Comparison of ENCODE assay signal across 8 mouse cellular contexts in the genomic region with DNA sequence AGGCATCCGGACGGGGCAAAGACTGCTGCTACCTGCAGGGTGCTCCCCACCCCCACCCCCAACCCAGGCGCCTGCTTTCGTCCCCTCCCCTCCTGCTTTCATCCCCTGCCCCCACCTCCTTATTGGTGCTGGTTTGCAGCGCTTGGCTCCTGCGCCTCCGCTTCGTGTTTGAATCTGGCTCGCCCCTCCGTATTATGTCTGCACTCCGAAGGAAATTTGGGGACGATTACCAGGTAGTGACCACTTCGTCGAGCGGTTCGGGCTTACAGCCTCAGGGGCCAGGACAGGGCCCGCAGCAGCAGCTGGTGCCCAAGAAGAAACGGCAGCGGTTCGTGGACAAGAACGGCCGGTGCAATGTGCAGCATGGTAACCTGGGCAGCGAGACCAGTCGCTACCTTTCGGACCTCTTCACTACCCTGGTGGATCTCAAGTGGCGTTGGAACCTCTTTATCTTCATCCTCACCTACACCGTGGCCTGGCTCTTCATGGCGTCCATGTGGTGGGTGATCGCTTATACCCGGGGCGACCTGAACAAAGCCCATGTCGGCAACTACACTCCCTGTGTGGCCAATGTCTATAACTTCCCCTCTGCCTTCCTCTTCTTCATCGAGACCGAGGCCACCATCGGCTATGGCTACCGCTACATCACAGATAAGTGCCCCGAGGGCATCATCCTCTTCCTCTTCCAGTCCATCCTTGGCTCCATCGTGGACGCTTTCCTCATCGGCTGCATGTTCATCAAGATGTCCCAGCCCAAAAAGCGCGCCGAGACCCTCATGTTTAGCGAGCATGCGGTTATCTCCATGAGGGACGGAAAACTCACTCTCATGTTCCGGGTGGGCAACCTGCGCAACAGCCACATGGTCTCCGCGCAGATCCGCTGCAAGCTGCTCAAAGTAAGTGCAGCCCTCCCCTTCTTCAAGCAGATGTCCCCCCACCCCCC. TPM values are rescaled to one million over a fixed set of nuclear protein-coding genes. Genes with fewer than 3 reads are reported as not detected.
A peak's percentile ranks its signal among the peaks of the same experiment; 100 is the strongest.
DNase-seq lines count a peak whose midpoint lies in the region; ATAC-seq and TF ChIP-seq lines count a peak whose summit lies in the region.

No protein-coding gene starts in this region.

- no peaks in the 10 kb centered on the region for H3K9me3 ChIP-seq in midbrain, embryonic 16.5 days (replicated peaks; ENCODE audit: control insufficient read depth, low read length, poor library complexity, severe bottlenecking)

- H3K4me2 ChIP-seq in midbrain, embryonic 16.5 days (ENCODE audit: low read length), result peak overlapping the region; percentile 91

- H3K36me3 ChIP-seq in midbrain, embryonic 16.5 days (ENCODE audit: control insufficient read depth, insufficient read depth, low read length), result no peaks in the 10 kb centered on the region

- no peak overlapping the region for H3K27ac ChIP-seq in gastrocnemius, adult 2 months
- H3K27ac ChIP-seq in left cerebral cortex, adult 2 months, result peak overlapping the region; percentile 94
- peak overlapping the region; percentile 28; the same call in 1 of the 2 replicates for H3K27ac ChIP-seq in midbrain, embryonic 16.5 days (ENCODE audit: low read length)

- intact Hi-C loops in gastrocnemius, adult 2 months (cut with DNase I), result no loop called here
- intact Hi-C loops in left cerebral cortex, adult 2 months (cut with DNase I), result loop anchor here (5.0 to 10.0 kb wide), 6 partner anchors 95 to 378 kb away; no protein-coding TSS in a partner anchor

- peaks cover 4% of the 10 kb centered on the region; the same call in 1 of the 2 replicates for H3K4me1 ChIP-seq in midbrain, embryonic 16.5 days (ENCODE audit: control insufficient read depth, insufficient read depth, low read length)

- H3K27me3 ChIP-seq in midbrain, embryonic 16.5 days (ENCODE audit: control insufficient read depth, insufficient read depth, low read depth, low read length), result no peaks in the 10 kb centered on the region

- H3K9ac ChIP-seq in midbrain, embryonic 16.5 days (ENCODE audit: low read depth, low read length), result peak overlapping the region; percentile 80

- DNase-seq in gastrocnemius, adult 2 months, result no peak
- no peak for DNase-seq in gastrocnemius, adult 18-20 months (ENCODE audit: low spot score)
- DNase-seq in cerebellum, postnatal 10 days, result peak; percentile 72 to 75
- peak; percentile 7 to 18 for DNase-seq in frontal cortex, postnatal 14 days (ENCODE audit: low spot score in 2 of 2)
- DNase-seq in left cerebral cortex, adult 2 months (ENCODE audit: extremely low spot score in 1 of 2, low spot score in 2 of 2), result peak; percentile 27 to 44
- no peak for DNase-seq in gastrocnemius, postnatal 25 days

- H3K4me3 ChIP-seq in gastrocnemius, adult 2 months, result peak overlapping the region; percentile 67
- peak overlapping the region; percentile 83 for H3K4me3 ChIP-seq in left cerebral cortex, adult 2 months
- peak overlapping the region; percentile 85 for H3K4me3 ChIP-seq in midbrain, embryonic 16.5 days (ENCODE audit: low read depth, low read length)

- ATAC-seq in midbrain, embryonic 16.5 days, result peak; percentile 60
- no peak for ATAC-seq in monocyte, adult 5-6 weeks (replicated peaks; ENCODE audit: insufficient number of reproducible peaks, low FRiP score, low TSS enrichment, poor library complexity, severe bottlenecking)

- no peak for TF ChIP-seq CTCF in gastrocnemius, adult 2 months (IDR thresholded peaks at IDR 0.05)
- TF ChIP-seq CTCF in left cerebral cortex, adult 2 months (IDR thresholded peaks at IDR 0.05), result no peak

- WGBS in midbrain, embryonic 16.5 days, result under 1% methylated on average over 48 of the region's 51 CpGs

RNA-seq across cellular contexts. Expression of a gene that starts 1.5 kb away (rescaled TPM):
- total RNA-seq in gastrocnemius, adult 2 months (2021), result under 1 TPM; 0.15 to 0.25 TPM
- total RNA-seq in gastrocnemius, adult 18-20 months (2021), result under 1 TPM; 0.11 to 0.93 TPM
- 100 to 1,000 TPM; 112 to 117 TPM for total RNA-seq in left cerebral cortex, adult 2 months (2021)
- polyA plus RNA-seq in midbrain, embryonic 16.5 days (2015; fragmentation: Nextera tagmentation; extraction: Ambion mirVana), result 5.7 and 5.8 TPM in 2 replicates
- under 1 TPM; 0.11 to 0.15 TPM for total RNA-seq in gastrocnemius, postnatal 25 days (2021)
- not detected in 3 replicates for total RNA-seq in monocyte, adult 5-6 weeks (2017)

Comparison
In these comparisons a context has a peak if more than half of its experiments do, and no peak if none do; other contexts are left out.
1. DNase-seq: peak in cerebellum, postnatal 10 days (2 of 2), frontal cortex, postnatal 14 days (2 of 2) and left cerebral cortex, adult 2 months (2 of 2); none in gastrocnemius, adult 2 months (single experiment), gastrocnemius, adult 18-20 months (single experiment) and gastrocnemius, postnatal 25 days (single experiment).
2. RNA of a gene that starts 1.5 kb away (total RNA-seq): 112 to 117 TPM in left cerebral cortex, adult 2 months; 0.11 to 0.93 TPM in gastrocnemius, adult 18-20 months, 0.15 to 0.25 TPM in gastrocnemius, adult 2 months, 0.11 to 0.15 TPM in gastrocnemius, postnatal 25 days and not detected in monocyte, adult 5-6 weeks; every median in the first group is over 10 times any median in the second.
3. Peak in every context shown above with its lines, with median percentiles within 50 percentile points of each other: H3K4me3 ChIP-seq.